Mouse (Mus musculus) right cerebral cortex, postnatal 10 days (tissue): ENCODE data around the gene Katnb1.

ENCODE experiments used
- DNase-seq, 2 experiments: peaks; one replicate each; pipeline ENCODE4 v3.0.0; 2021; ENCODE audit warnings: low spot score in 2 of 2

Gene Katnb1

GRCm38 (mm10) chr8:95080381-95081341, at the start of gene Katnb1:
Gene Katnb1 (plus strand): TSS chr8:95081186.
- DNase-seq: peak; percentile 99 to 100

- DNase-seq: peak; percentile 78 to 89
Observed at GRCm38 (mm10) chr8:95037106-95037925, 43.7 kb upstream of the Katnb1 start.

GRCm38 (mm10) chr8:95041883-95042784, 38.9 kb upstream of the Katnb1 start:
- DNase-seq: no peak

GRCm38 (mm10) chr8:95044811-95045210, 36.2 kb upstream of the Katnb1 start:
- peak; percentile 38 to 56 for DNase-seq

GRCm38 (mm10) chr8:95046982-95047381, 34.0 kb upstream of the Katnb1 start:
- no peak for DNase-seq

- no peak for DNase-seq
Observed at GRCm38 (mm10) chr8:95047884-95048680, 32.9 kb upstream of the Katnb1 start.

- no peak for DNase-seq
Observed at GRCm38 (mm10) chr8:95049636-95050035, 31.4 kb upstream of the Katnb1 start.

- no peak for DNase-seq
Observed at GRCm38 (mm10) chr8:95054438-95054837, 26.5 kb upstream of the Katnb1 start.

GRCm38 (mm10) chr8:95054927-95055510, 26.0 kb upstream of the Katnb1 start, which contains the start of gene Drc7:
Gene Drc7 (plus strand): TSS chr8:95055103.
- peak; percentile 58 to 60 for DNase-seq

GRCm38 (mm10) chr8:95056414-95056813, 24.6 kb upstream of the Katnb1 start:
- DNase-seq: no peak

GRCm38 (mm10) chr8:95058661-95059060, 22.3 kb upstream of the Katnb1 start:
- DNase-seq: no peak

GRCm38 (mm10) chr8:95059812-95060533, 21.0 kb upstream of the Katnb1 start:
- DNase-seq: no peak

GRCm38 (mm10) chr8:95064531-95064930, 16.5 kb upstream of the Katnb1 start:
- no peak for DNase-seq

- DNase-seq: no peak
Observed at GRCm38 (mm10) chr8:95067582-95067981, 13.4 kb upstream of the Katnb1 start.

- DNase-seq: no peak
Observed at GRCm38 (mm10) chr8:95075504-95075903, 5.5 kb upstream of the Katnb1 start.

GRCm38 (mm10) chr8:95076151-95076550, 4.8 kb upstream of the Katnb1 start:
- DNase-seq: no peak

GRCm38 (mm10) chr8:95078055-95078454, 2.9 kb upstream of the Katnb1 start:
- no peak for DNase-seq

- no peak for DNase-seq
Observed at GRCm38 (mm10) chr8:95079305-95079704, 1.7 kb upstream of the Katnb1 start.

- DNase-seq: no peak
Observed at GRCm38 (mm10) chr8:95081650-95082049, 664 bp downstream of the Katnb1 start.
